Mouse (Mus musculus) inflammation-experienced regulatory T-cells, adult 6 months (primary cell): Measurements from ENCODE around the gene Hcrtr1. TPM values are rescaled to one million over a fixed set of nuclear protein-coding genes. Genes with fewer than 3 reads are reported as not detected.

Experiments used
- ATAC-seq: one replicate; pipeline ENCODE4 v1.8.0; 2017
- polyA plus RNA-seq, 3 experiments: library from polyadenylated mRNA; unstranded; fragments of 100-300 nt; shearing (Covaris generic); gene quantifications; one replicate each; pipeline ENCODE4 v1.2.1; 2017

The Hcrtr1 gene
- polyA plus RNA-seq, 3 experiments from 2014 or later, result not detected

DNA sequence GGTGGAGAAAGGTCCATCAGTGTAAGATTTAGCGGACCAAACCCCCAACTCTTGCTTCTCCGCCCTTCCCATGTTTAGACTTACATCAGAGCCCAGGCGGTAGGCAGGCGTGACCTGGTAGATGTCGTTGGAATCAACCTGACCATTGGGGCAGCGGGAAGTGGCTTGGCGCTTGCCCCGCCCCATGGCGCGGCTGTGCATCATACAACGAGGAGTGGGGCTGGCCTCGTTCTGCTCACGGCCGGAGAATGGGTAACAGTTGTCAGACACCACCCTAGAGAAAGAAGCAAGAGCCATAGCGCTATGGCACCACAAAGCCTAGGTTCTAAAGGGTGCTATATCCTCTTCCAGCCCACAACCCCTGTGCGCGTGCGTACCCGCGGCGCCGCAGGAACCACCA, 28.2 kb upstream of the Hcrtr1 start:
- no peak for ATAC-seq

DNA sequence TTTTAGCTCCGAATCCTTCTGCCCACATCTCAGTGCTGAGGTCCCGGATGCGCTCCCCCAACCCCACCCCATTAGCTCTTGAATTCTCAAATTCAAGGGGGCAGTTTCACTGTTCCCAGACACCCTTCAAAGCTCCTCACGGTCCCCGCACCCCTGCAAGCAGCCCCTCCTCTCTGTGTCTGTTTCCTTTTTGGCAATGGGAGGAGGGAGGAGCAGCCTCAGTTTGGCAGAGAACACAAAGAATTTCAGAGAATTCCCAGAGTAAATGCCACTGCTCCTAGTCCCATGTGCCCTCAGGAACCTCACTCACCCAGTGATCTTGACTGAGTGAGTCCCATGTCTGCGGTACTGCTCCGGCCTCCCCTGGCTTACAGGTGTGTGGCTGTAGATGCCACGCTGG, 27.4 kb upstream of the Hcrtr1 start:
- ATAC-seq, result no peak

DNA sequence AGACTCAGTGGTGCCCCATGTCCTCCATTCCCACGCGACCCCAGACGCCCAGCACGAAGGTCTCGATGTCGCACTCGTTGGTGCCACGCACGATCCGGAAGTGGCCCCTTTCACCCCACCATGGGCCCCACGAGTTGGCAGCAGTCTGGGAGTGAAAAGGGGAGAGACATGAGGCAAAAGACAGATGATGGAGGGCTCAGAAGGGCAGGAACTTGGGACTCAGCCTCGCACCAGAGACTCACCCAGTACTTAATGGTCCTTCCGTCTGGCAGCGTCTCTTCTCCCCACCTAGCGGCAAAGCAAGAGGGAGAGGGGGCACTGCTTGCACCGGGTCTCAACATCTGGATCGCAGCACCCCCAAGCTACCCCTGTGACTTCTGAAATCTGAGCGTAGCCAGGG, 26.9 kb upstream of the Hcrtr1 start:
- ATAC-seq, result no peak

DNA sequence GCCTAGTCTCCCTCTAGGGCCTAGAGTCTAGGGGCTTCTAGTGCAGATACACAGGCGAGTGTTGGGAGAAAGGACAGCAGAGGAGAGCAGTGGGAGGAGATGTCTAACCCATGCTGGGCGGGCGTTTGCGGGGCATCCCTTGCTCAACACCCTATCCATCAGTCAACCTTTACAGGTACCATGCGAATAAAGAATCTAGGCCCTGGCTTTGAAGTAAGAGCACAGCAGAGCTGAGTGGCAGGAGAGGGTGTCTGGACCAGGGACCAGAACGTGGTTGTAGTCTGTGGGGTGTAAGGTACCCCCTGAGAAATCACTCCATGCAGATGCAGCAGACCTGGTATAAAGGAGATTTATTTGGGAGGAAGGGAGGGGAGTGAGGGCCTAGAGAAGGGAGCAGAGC, 25.0 kb upstream of the Hcrtr1 start:
- no peak for ATAC-seq

DNA sequence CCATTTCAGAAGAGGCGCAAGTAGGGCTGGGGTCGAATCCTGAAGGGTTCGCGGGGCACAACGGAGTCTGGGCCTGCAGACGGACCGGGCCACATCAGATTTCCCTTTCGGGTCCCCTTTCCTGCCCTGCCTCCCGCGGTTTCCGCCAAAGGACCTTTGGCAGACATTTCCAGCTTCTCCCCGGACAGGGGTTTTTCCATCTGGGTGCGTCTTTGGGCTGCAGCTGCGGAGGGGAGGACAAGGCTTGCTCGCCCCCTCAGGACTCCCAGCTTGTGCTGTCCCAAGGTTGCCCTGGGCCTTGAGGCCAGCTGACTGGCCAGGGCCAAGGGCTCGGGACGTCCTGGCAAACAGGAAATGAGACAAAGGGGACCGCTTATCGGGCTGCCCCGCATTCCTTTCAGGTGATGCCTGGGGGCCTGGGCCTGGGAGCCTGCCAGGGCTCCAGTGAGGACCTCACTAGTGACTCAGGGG, 24.3 kb upstream of the Hcrtr1 start:
- no peak for ATAC-seq

DNA sequence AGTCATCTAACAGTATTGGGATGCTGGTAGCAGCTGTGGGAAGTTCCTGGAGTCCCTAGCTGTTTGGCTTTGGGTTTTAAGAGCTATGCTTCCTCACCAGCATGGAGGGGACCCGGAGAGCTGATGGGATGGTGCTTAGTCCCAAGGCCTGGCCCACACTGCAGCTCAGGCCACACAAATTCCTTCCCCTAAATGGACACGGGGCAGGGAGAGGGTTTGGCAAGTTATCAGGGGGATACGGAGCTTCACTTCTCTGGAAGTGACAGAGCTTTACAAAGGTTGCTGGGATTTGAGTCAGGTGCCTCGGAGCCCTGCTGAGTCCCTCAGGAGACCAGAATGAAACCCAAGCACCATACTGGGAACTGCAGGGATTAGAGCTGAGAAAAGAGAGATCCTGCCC, 22.2 kb upstream of the Hcrtr1 start:
- ATAC-seq, result no peak

DNA sequence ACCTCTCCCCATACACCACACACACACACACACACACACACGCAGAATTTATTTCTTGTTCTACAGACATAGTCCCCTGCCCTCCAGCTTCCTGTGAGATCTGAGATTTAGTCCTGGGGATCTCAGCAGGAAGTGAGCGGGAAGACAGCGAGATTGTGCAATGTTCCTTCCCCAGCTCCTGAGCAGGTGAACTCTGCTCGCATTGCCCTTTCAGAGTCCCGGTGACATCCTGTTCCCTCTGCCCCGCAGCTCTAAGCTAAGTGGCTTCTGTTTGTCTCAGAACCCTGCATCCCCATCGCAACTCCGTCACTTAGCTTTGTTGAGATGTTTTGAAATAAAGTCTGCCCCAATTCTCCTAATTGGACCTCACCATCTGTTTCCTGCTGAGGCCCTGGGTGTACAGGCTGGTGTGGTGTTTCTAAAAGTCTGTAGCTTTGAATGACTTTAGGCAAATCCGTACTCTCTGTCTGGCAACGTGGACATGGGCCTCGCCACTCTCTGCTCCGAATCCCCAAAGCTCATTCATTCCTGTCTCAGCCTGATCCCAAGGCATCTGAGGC, 17.7 kb upstream of the Hcrtr1 start:
- no peak for ATAC-seq

DNA sequence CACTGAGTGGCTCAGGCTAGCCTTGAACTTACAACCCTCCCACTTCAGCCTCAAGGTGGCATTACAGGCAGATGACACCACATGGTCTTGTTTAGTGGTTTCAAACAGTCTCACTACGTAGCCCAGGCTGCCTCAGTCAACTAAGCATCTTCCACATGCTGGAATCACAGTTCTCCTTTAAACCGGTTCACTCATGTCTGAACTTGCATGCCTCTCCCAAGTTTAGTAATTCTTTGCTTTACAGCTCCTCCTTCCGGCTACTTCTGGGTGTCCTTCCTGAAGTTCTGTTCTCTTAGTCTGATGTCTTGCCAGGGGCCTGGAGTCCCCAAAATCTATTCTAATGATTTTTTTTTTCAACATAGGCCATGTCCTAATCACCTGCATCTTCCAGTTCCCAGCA, 15.1 kb upstream of the Hcrtr1 start:
- no peak for ATAC-seq

DNA sequence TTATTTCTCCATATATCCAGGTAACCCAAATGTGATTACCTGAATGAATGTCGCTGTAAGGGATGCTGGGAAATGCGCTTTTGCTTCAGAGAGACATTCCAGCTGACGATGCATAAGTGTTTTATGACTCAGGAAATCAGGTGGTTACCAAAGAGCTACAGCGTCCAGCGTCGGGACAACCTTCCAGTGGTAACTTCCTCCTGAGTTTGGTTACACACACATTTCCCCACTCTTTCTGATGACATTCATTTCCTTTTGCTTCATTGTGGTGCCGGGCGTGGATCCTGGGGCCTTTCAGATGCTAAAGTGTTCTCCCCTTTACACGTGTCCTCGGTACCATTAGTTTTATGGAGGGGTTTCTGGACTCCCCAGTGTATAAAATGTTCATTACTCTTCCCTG, 9.2 kb upstream of the Hcrtr1 start:
- ATAC-seq, result no peak

DNA sequence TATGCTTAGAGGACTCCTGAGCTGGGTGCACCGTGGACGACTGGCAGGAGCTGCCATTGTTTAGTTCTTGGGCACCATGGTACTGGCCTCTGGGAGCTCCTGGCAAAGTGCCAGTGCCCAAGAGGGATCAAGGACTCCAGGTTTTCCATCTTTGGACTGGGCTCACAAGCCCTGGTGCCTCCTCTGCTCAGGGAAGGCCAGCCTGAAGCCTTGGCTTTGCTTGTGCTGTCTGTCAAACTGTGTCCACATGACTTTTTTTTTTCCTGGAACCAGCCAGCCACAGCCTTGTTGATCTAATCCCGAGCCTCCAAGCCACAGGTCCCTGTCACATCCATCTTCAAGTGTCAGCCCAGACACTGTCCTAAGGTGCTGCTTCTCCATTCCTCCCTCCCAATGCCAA, 2.6 kb upstream of the Hcrtr1 start:
- ATAC-seq, result no peak

DNA sequence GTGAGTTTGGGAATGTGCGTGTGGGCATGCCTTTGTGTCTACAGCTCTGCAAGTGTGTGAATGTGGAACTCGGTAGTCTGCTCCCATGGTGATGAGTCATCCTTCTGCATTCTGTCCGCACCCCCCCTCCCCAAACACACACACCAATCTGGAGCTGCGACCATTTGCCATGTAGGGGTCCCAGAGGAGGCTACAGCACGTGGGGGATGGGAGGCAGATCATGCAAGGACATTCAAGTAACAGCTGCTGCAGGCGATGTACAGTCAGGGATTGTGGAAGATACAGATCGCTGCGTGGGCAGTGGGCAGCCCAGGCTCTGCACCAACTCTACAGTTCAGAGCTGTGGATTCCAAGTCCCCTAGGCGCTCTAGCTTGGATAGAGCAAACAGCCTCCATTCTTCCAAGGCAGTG, 1.8 kb upstream of the Hcrtr1 start:
- no peak for ATAC-seq

DNA sequence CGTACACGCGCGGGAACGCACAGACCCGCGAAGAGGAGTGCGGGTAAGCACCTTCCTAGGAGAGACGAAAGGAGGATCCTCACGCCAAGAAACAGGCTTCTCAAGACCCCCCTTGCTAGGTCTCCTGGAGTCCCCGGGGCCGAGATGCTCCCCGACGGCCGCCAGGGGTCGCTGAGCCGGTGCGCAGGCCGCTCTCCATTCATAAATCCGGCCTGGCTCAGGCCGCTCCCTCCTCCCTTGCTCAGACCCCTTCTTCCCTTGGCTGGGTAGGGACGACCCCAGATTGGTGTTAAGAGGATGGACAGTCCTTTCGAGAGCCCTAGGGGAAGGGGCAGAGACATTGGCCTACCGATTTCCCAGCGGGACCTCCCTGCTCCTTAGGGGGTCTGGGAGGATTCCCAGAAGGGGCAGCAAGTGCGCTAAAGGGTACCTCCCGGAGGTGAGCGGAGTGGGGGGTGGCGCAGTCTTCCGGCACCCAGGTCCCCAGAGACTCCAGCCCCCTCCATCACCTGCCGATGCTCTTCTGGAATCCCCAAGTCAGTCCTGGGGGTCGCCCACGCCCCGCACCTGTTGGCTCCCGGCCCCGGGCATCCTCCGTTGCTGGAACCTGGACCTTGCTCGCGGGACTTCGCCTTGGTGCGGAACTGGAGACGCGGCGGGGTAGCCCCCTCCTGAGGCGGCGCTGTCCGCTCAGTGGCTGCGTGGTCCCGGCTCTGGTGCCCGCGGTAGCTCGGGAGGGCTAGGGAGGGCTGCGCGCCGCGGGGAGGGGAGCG, 532 bp downstream of the Hcrtr1 start:
- no peak for ATAC-seq

DNA sequence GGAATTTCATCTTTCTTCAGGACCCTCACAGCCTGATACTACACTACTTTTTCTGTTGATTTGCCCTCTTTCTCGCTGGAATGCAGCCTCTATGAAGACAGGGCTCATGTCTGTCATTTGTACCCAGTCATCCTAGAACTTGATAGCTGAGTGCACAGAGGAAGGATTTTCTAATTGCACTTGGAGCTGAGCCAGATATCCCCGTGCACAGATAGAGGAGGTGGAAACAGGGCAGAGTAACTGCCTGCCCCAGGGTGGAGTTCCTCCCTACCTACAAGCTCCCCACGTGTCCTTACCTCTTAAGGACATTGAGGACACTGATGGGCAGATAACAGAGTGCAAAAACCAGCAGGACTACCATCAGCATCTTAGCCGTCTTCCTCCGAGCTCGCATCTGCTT, 5.8 kb downstream of the Hcrtr1 start:
- ATAC-seq, result no peak

DNA sequence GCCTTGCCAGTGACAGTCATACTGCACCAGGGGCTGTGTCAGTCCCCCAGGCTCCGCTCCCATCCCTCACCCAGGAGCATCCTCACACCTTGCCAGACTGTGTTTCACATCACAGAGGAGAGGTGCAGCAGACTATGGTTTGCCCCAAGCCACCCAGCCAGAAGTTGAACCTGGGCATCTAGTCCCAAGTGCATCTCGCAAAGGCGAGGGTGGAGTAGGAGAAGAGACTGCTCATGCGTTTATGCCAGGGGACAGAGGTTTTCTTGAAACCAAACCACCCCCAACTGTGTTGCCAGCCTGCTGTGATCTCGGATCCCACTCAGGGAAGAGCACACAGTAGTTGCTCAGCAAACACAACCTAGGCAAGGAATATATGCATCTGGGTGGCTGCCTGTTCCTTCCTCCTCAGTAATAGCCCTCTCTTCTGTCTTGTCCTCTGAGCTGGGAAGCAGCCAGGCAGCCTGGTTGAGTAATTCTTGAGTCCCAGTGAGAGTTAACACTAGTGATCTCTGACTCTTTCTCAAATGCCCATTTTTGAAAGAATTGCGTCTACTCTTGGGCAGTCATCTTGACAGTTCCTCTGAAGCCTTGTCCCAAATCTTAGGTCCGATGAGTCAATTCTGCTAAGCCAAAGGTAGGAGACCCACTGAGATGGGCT, 7.6 kb downstream of the Hcrtr1 start:
- ATAC-seq, result no peak

DNA sequence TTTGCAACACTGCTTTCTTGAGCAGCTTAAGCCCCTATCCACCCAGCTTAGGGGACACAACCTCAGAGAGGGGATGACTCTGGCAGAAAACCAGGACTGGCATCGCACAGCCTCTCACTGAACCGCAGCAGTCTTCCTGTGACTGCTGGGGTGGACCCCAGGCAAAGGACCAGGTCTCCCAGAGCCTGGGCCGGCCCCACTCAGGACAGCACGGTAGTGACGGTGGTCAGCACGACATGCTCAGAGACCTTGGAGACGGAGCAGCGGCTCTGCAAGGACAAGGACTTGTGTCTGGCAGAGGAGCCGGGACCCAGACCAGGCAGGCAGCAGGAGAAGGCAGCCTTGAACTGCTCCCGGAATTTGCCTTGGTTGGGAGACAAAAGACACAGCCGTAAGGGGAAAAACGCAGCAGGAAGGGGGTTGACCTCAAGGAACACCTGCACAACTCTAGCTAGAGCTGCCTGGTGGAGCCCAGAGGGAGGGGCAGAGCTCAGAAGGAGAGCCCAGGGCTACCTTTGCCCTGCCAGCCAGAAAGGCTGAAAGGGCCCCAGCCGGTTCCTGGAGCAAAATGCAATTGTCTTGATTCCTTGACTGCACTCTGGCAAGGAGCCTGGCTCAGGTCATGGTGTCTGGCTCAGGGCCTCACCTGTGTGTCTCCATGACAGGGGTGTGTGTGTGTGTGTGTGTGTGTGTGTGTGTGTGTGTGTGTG, 8.4 kb downstream of the Hcrtr1 start:
- no peak for ATAC-seq

DNA sequence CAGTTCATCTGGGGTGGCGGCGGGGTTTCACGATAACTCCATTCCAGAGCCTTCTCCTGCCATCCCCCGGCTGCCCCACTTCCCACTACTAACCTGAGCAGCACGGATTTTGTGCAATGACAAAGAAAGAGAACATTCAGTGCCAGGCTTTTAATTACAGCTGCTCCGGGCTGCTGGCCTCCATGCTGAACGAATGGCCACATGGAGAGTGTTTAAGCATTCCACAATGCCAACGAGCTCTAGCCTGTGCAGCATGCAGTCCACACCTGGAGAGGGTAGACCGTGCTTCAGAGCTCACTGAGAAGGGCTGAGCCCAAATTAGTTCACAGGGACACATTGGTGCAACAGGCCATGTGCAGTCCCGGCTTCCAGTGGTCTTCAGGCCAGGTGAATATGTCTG, 9.1 kb downstream of the Hcrtr1 start:
- no peak for ATAC-seq

DNA sequence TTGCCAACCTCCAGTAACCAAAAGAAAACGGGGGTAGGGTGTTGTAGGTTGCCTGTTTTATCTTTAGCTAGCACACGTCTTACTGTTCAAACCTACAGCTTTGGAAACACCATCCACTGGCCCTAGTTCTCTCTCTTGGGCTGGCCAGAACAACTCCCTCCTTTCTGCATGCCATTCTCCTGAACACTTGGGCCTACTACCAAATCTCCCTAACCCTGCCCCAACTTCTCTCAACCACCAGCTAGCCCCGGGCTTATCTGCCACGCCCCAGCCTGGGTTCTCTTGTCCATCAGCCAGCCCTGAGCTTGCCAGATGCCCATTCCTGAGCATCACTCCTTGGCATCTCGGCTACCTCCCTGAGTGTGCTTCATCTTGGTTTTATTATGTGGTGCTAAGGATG, 10.3 kb downstream of the Hcrtr1 start:
- no peak for ATAC-seq

DNA sequence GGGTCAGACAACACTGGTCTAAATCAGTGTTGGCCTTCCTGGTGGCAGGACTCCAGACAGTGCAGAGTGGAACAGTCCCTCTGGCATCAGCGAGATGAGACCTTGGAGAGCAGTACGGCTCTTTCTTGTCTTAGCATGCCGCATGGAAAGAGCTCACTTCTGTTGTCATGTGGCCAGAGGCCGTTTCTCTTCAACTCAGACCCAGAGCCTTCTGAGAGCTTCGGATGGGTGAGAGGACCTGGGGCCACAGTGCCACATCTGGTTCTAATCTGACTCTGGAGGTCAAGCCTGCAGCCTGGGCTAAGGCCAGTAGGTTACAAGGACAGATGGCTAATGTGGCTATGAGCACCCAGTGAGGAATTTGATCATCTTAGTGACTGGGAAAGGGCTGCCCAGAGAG, 13.2 kb downstream of the Hcrtr1 start:
- ATAC-seq, result no peak

DNA sequence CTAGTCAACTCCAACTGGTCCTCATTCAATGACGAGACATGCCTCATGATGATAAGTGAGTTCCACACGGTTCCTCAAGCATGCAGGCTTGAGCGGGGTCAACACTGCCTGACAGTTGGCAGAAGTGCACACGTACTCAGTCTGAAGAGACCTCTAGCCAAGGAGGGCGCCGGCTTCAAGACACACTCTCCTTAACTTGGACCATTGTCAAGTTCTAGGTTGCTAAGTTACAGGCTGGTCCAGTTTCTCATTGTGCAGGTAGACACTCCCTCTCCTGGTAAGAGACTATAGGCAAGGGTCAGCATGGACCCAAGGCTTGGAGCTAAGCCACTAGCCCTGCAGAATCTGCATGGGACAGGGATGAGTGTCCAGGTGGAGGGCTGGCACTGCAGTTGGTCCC, 14.0 kb downstream of the Hcrtr1 start:
- ATAC-seq, result no peak

DNA sequence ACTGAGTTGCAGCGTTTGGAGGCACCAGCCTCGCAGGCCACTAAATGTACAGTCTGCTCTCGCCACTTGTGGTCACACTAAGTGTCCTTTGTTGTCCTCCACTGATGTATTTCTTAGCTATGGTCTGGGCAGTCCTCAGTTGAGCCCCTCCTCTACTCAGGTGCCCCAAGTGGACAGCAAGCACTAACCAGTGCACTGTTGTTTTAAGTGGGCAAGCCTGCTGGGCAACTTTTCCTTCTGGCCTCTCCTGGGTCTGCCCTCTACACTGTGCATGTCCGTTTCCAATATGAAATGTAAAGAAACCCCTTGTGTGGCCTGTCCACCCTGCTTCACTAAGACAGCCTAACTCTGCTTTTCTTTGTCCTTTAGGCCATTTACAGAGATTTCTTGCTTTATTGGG, 15.0 kb downstream of the Hcrtr1 start:
- no peak for ATAC-seq

DNA sequence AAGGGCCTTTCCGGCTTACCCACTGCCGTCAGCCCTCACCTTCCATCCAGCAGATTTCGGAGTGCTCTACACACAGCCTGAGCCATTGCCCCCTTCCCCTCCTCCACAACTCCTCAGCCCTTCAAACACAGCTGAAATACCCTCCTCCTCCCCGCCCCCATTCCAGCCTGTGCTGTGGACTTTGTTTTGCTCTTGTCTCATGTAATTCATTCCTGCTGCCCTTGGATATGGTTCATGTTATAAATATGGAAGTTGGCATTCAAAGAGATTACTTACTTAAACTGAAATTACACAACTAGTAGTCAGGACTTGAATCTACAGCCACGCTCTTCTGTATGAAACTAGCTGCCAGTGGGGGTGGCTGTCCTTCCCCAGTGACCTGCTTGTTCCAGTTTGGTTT, 16.1 kb downstream of the Hcrtr1 start:
- no peak for ATAC-seq

DNA sequence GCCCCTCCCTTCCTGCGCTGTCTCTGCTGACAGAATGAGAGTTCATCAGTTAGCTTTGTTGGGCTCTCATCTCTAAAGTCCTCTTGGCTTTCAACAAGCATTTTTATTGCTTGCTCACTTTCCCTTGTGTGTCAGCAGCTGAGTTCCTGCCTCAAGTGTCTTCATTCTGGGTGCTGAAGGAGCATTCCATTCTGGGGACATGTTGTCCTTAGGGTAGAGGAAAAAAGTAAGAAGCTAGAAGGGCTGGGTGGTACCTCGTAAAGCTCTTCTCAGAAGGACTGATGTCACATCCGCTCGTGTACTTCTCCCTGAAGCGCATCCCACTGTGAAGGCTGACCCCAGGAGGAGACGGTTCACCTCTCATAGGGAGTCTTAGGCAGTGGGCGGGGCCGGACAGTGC, 17.6 kb downstream of the Hcrtr1 start:
- no peak for ATAC-seq

DNA sequence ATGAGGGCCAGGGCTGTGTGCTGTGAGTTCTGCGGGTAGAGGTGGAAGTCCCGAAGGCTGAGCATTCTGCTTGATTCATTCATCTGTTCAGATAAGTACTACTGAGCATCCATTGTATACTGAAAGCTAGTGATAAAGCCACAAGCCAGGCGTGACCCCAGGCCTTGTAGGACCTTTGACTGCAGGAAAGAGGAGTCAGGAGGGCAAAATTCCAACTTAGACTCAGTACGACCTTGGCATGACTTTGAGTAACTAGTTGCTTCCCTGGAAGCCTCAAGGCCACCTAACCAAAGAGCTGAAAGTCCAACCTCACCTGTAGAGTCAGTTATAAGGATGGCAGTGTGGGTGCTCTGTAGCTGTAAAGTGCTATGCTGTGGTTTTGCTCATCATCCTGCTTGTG, 18.4 kb downstream of the Hcrtr1 start:
- no peak for ATAC-seq

DNA sequence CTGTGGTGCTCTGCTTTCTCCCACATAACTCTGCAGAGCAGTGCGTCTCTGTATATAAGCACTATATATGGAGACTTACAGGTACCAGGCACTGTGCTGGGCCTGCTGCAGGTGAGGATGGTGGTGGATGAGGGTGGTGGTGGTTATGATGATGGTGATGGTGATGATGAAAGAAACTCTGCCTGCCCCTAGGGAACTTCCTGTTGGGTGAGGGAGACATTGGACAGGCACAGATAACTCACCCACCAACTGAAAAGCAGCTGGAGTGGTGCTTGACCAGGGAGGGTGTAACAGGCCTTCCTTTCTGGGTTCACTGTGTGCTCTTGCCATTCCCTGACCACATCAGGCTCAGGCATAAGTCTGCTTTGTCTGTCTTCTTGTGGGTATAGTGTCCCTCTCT, 26.4 kb downstream of the Hcrtr1 start:
- no peak for ATAC-seq
